Mouse (Mus musculus) hindbrain, embryonic 13.5 days (tissue): Measurements from ENCODE around the gene Mta2. TPM values are rescaled to one million over a fixed set of nuclear protein-coding genes. Genes with fewer than 3 reads are reported as not detected.

Experiments used
- ATAC-seq: fragments of 200-750 bp; cut with Nextera tagmentation; 2 replicates; pipeline ENCODE4 v1.8.0; 2017; ENCODE audit warnings: moderate TSS enrichment; ENCODE audit not compliant: low FRiP score
- H3K27ac ChIP-seq: fragments of 300-500 bp; sonication (generic); 2 replicates; pipeline ENCODE4 v1.5.1; 2015; ENCODE audit warnings: inconsistent platforms, mild to moderate bottlenecking, moderate library complexity
- H3K27me3 ChIP-seq: fragments of 300-500 bp; sonication (generic); 2 replicates; pipeline ENCODE4 v1.6.1; 2015; ENCODE audit warnings: mild to moderate bottlenecking, inconsistent platforms
- H3K36me3 ChIP-seq: fragments of 300-500 bp; sonication (generic); 2 replicates; pipeline ENCODE4 v1.6.1; 2015; ENCODE audit warnings: mild to moderate bottlenecking, inconsistent platforms
- H3K4me1 ChIP-seq: fragments of 300-500 bp; sonication (generic); replicated peaks from 2 replicates; pipeline ENCODE4 v1.6.1; 2015; ENCODE audit warnings: inconsistent platforms
- H3K4me2 ChIP-seq: fragments of 300-500 bp; sonication (generic); 2 replicates; pipeline ENCODE4 v1.6.1; 2015; ENCODE audit warnings: inconsistent platforms, mild to moderate bottlenecking, moderate library complexity
- H3K4me3 ChIP-seq: fragments of 300-500 bp; sonication (generic); 2 replicates; pipeline ENCODE4 v1.5.1; 2015; ENCODE audit warnings: mild to moderate bottlenecking, inconsistent platforms
- H3K9ac ChIP-seq: fragments of 300-500 bp; sonication (generic); 2 replicates; pipeline ENCODE4 v1.6.1; 2015; ENCODE audit warnings: mild to moderate bottlenecking, inconsistent platforms
- H3K9me3 ChIP-seq: fragments of 300-500 bp; sonication (generic); 2 replicates; pipeline ENCODE4 v1.6.1; 2016; ENCODE audit warnings: inconsistent platforms
- WGBS: fragments of 180-500 bp; shearing (Covaris S2); methylation state at CpG from one replicate; pipeline ENCODE4 v1.1.7; 2015; 5-methylcytosine and 5-hydroxymethylcytosine counted together
- polyA plus RNA-seq: library from polyadenylated mRNA; unstranded; fragments of >200 nt; fragmentation: Nextera tagmentation; extraction: Ambion mirVana; gene quantifications from 2 replicates; pipeline ENCODE4 v1.2.1, GENCODE M21; 2015

Mta2 gene
- polyA plus RNA-seq, 1 experiment from 2014 or later = 133 TPM

DNA sequence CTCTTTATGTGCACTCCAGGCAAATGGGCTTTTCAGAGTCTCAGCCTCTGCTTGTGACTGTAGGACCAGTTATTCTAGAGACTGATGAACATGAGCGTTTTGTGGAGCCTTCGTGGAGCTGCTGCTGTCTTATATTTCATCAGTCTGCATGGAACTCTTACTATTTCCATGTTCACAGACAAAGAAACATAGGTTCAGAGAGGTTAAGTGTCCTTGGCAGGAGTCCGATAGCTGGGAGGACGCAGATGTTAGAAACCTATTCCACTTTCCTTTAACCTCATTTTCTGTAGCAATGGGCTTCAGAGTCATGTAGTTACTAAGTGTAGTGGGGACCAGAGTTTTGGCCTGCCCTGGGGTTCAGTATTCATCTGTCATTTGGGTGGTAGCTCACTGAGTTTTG, 57.5 kb downstream of the Mta2 start:
- H3K27ac ChIP-seq = no peak overlapping the region
- no peaks in the 10 kb centered on the region for H3K9me3 ChIP-seq
- no peak overlapping the region for H3K4me2 ChIP-seq
- no peak for ATAC-seq
- H3K36me3 ChIP-seq = 0 out of 2 replicates have a peak, but pooled peaks cover 4% of the 10 kb centered on the region
- 0 out of 2 replicates have a peak, but pooled peaks cover 4% of the 10 kb centered on the region for H3K4me1 ChIP-seq
- 98% methylated on average over 4 of the region's 4 CpGs for WGBS
- H3K4me3 ChIP-seq = no peak overlapping the region
- H3K9ac ChIP-seq = no peak overlapping the region
- no peaks in the 10 kb centered on the region for H3K27me3 ChIP-seq

Other genes starting within 250 kb of the Mta2 start
- 153 and 163 TPM in 2 replicates for gene Slc3a2, start 218.5 kb upstream of the Mta2 start, polyA plus RNA-seq
- gene Wdr74, start 206.0 kb upstream of the Mta2 start, polyA plus RNA-seq = 82.6 and 89.9 TPM in 2 replicates
- 1.9 and 3.0 TPM in 2 replicates for gene 1700092M07Rik, start 201.2 kb upstream of the Mta2 start, polyA plus RNA-seq
- 120 and 128 TPM in 2 replicates for gene Stx5a, start 200.5 kb upstream of the Mta2 start, polyA plus RNA-seq
- gene Nxf1, start 184.8 kb upstream of the Mta2 start, polyA plus RNA-seq = 168 and 170 TPM in 2 replicates
- gene Tmem223, start 170.9 kb upstream of the Mta2 start, polyA plus RNA-seq = 257 and 258 TPM in 2 replicates
- 38.1 and 38.6 TPM in 2 replicates for gene Tmem179b, start 167.4 kb upstream of the Mta2 start, polyA plus RNA-seq
- gene Taf6l, start 155.5 kb upstream of the Mta2 start, polyA plus RNA-seq = 27.1 and 30.1 TPM in 2 replicates
- 153 and 163 TPM in 2 replicates for gene Polr2g, start 143.3 kb upstream of the Mta2 start, polyA plus RNA-seq
- gene Zbtb3, start 139.3 kb upstream of the Mta2 start, polyA plus RNA-seq = 8.0 and 8.4 TPM in 2 replicates
- gene Ttc9c, start 122.5 kb upstream of the Mta2 start, polyA plus RNA-seq = 60.4 and 61.4 TPM in 2 replicates
- gene Hnrnpul2, start 121.9 kb upstream of the Mta2 start, polyA plus RNA-seq = 5.8 and 6.3 TPM in 2 replicates
- not detected in 2 replicates for gene AC129217.1, start 112.1 kb upstream of the Mta2 start, polyA plus RNA-seq
- 82.9 and 84.0 TPM in 2 replicates for gene Bscl2, start 104.4 kb upstream of the Mta2 start, polyA plus RNA-seq
- gene Gng3, start 102.7 kb upstream of the Mta2 start, polyA plus RNA-seq = 346 and 374 TPM in 2 replicates
- 1.0 and 1.3 TPM in 2 replicates for gene Lrrn4cl, start 91.1 kb upstream of the Mta2 start, polyA plus RNA-seq
- gene Ubxn1, start 70.4 kb upstream of the Mta2 start, polyA plus RNA-seq = 162 TPM in 2 replicates
- 71.0 and 72.3 TPM in 2 replicates for gene Uqcc3, start 61.0 kb upstream of the Mta2 start, polyA plus RNA-seq
- 45.3 and 57.7 TPM in 2 replicates for gene Lbhd1, start 58.1 kb upstream of the Mta2 start, polyA plus RNA-seq
- gene Gm49403, start 57.9 kb upstream of the Mta2 start, polyA plus RNA-seq = not detected in 2 replicates
- 56.5 and 61.6 TPM in 2 replicates for gene 1810009A15Rik, start 53.0 kb upstream of the Mta2 start, polyA plus RNA-seq
- gene Gm49416, start 52.9 kb upstream of the Mta2 start, polyA plus RNA-seq = not detected in 2 replicates
- gene Ints5, start 48.9 kb upstream of the Mta2 start, polyA plus RNA-seq = 34.3 and 34.6 TPM in 2 replicates
- gene Ganab, start 43.8 kb upstream of the Mta2 start, polyA plus RNA-seq = 91.7 and 95.9 TPM in 2 replicates
- gene B3gat3, start 21.5 kb upstream of the Mta2 start, polyA plus RNA-seq = 89.7 and 91.8 TPM in 2 replicates
- 1.6 and 1.8 TPM in 2 replicates for gene Rom1, start 12.5 kb upstream of the Mta2 start, polyA plus RNA-seq
- gene Eml3, start 12.3 kb upstream of the Mta2 start, polyA plus RNA-seq = 9.4 and 11.3 TPM in 2 replicates
- gene Tut1, start 12.0 kb downstream of the Mta2 start, polyA plus RNA-seq = 29.4 and 31.1 TPM in 2 replicates
- 344 and 348 TPM in 2 replicates for gene Eef1g, start 25.2 kb downstream of the Mta2 start, polyA plus RNA-seq
- 5.7 and 6.4 TPM in 2 replicates for gene Ahnak, start 47.4 kb downstream of the Mta2 start, polyA plus RNA-seq
- not detected in 2 replicates for gene Scgb1a1, start 146.1 kb downstream of the Mta2 start, polyA plus RNA-seq
- gene Asrgl1, start 193.8 kb downstream of the Mta2 start, polyA plus RNA-seq = 16.6 and 23.0 TPM in 2 replicates